Mouse (Mus musculus) forebrain, embryonic 14.5 days (tissue): ENCODE data around the gene Cyth3. TPM values are rescaled to one million over a fixed set of nuclear protein-coding genes. Genes with fewer than 3 reads are reported as not detected.

Source experiments
- ATAC-seq: fragments of 200-750 bp; cut with Nextera tagmentation; 2 replicates; pipeline ENCODE4 v1.8.0; 2017; ENCODE audit warnings: mild to moderate bottlenecking, moderate library complexity
- DNase-seq: peaks from one replicate; pipeline ENCODE4 v3.0.0-alpha.2; 2015; ENCODE audit warnings: low spot score
- H3K27ac ChIP-seq: fragments of 300-500 bp; sonication (generic); 2 replicates; pipeline ENCODE4 v1.5.1; 2014; ENCODE audit warnings: low read depth, mild to moderate bottlenecking, control low read depth, low read length, moderate library complexity
- H3K27me3 ChIP-seq: fragments of 300-500 bp; sonication (generic); replicated peaks from 2 replicates; pipeline ENCODE4 v1.6.1; 2014; ENCODE audit warnings: low read length, control low read depth, mixed read lengths; ENCODE audit not compliant: control insufficient read depth, insufficient read depth
- H3K36me3 ChIP-seq: fragments of 300-500 bp; sonication (generic); 2 replicates; pipeline ENCODE4 v1.6.1; 2014; ENCODE audit warnings: low read length, control low read depth; ENCODE audit not compliant: control insufficient read depth, insufficient read depth
- H3K4me1 ChIP-seq: fragments of 300-500 bp; sonication (generic); 2 replicates; pipeline ENCODE4 v1.6.1; 2014; ENCODE audit warnings: antibody characterized with exemption, low read length, control low read depth; ENCODE audit not compliant: control insufficient read depth, insufficient read depth
- H3K4me2 ChIP-seq: fragments of 300-500 bp; sonication (generic); 2 replicates; pipeline ENCODE4 v1.6.1; 2014; ENCODE audit warnings: mild to moderate bottlenecking, control low read depth, low read length
- H3K4me3 ChIP-seq: fragments of 300-500 bp; sonication (generic); 2 replicates; pipeline ENCODE4 v1.5.1; 2014; ENCODE audit warnings: low read depth, low read length, control low read depth
- H3K9ac ChIP-seq: fragments of 300-500 bp; sonication (generic); 2 replicates; pipeline ENCODE4 v1.6.1; 2014; ENCODE audit warnings: mild to moderate bottlenecking, low read length, control low read depth, moderate library complexity
- H3K9me3 ChIP-seq: fragments of 300-500 bp; sonication (generic); replicated peaks from 2 replicates; pipeline ENCODE4 v1.6.1; 2016; ENCODE audit warnings: low read length, control low read depth, mixed read lengths; ENCODE audit not compliant: control insufficient read depth
- WGBS: fragments of 180-500 bp; shearing (Covaris S2); extraction: QIAGEN DNeasy Blood & Tissue Kit; methylation state at CpG from one replicate; pipeline ENCODE4 v1.1.7; 2014; 5-methylcytosine and 5-hydroxymethylcytosine counted together
- polyA plus RNA-seq: library from polyadenylated mRNA; unstranded; fragments of >200 nt; fragmentation: Nextera tagmentation; extraction: Ambion mirVana; gene quantifications from 2 replicates; pipeline ENCODE4 v1.2.1, GENCODE M21; 2014

Gene Cyth3
- polyA plus RNA-seq, 1 experiment from 2014 or later, result 26.1 TPM

GRCm38 (mm10) chr5:143648058-143648457 is 25.8 kb downstream of the Cyth3 start:
- Histone ChIP-seq H3K9ac (no peak overlapping the region), H3K4me1 (peaks cover 3% of the 10 kb centered on the region; the same call in 1 of the 2 replicates), H3K4me2 (no peak overlapping the region), H3K27me3 (no peaks in the 10 kb centered on the region), H3K4me3 (no peak overlapping the region), H3K27ac (no peak overlapping the region), H3K36me3 (no peaks in the 10 kb centered on the region), H3K9me3 (no peaks in the 10 kb centered on the region)
- ATAC-seq (no peak), DNase-seq (no peak)
- 90% methylated on average over 2 of the region's 2 CpGs for WGBS

- Histone ChIP-seq H3K9me3 (no peaks in the 10 kb centered on the region), H3K27me3 (no peaks in the 10 kb centered on the region), H3K9ac (no peak overlapping the region), H3K4me2 (no peak overlapping the region), H3K4me1 (peaks cover 3% of the 10 kb centered on the region; the same call in 1 of the 2 replicates), H3K27ac (no peak overlapping the region), H3K36me3 (no peaks in the 10 kb centered on the region), H3K4me3 (no peak overlapping the region)
- DNase-seq (no peak), ATAC-seq (no peak)
- 93% methylated on average over 6 of the region's 6 CpGs for WGBS
These were observed 26.9 kb downstream of the Cyth3 start for GRCm38 (mm10) chr5:143649168-143649567.

GRCm38 (mm10) chr5:143651855-143652631 is 29.8 kb downstream of the Cyth3 start:
- no peaks in the 10 kb centered on the region for H3K36me3 ChIP-seq
- H3K4me2 ChIP-seq, result no peak overlapping the region
- H3K27me3 ChIP-seq, result no peaks in the 10 kb centered on the region
- DNase-seq (no peak), ATAC-seq (no peak)
- no peaks in the 10 kb centered on the region for H3K9me3 ChIP-seq
- H3K4me3 ChIP-seq, result no peak overlapping the region
- peaks cover 3% of the 10 kb centered on the region; the same call in 1 of the 2 replicates for H3K4me1 ChIP-seq
- no peak overlapping the region for H3K27ac ChIP-seq
- 82% methylated on average over 8 of the region's 8 CpGs for WGBS
- H3K9ac ChIP-seq, result no peak overlapping the region

GRCm38 (mm10) chr5:143653497-143653896 is 31.2 kb downstream of the Cyth3 start:
- no peaks in the 10 kb centered on the region for H3K36me3 ChIP-seq
- H3K4me3 ChIP-seq, result no peak overlapping the region
- H3K9me3 ChIP-seq, result no peaks in the 10 kb centered on the region
- no peak overlapping the region for H3K9ac ChIP-seq
- DNase-seq (no peak), ATAC-seq (no peak)
- no peak overlapping the region for H3K27ac ChIP-seq
- no peak overlapping the region for H3K4me2 ChIP-seq
- peaks cover 3% of the 10 kb centered on the region; the same call in 1 of the 2 replicates for H3K4me1 ChIP-seq
- H3K27me3 ChIP-seq, result no peaks in the 10 kb centered on the region
- 96% methylated on average over 5 of the region's 5 CpGs for WGBS

GRCm38 (mm10) chr5:143654670-143655510 is 32.6 kb downstream of the Cyth3 start:
- ATAC-seq, result no peak
- Histone ChIP-seq H3K4me1 (peaks cover 3% of the 10 kb centered on the region; the same call in 1 of the 2 replicates), H3K27me3 (no peaks in the 10 kb centered on the region), H3K9ac (no peak overlapping the region), H3K9me3 (no peaks in the 10 kb centered on the region), H3K27ac (no peak overlapping the region), H3K4me3 (no peak overlapping the region), H3K36me3 (no peaks in the 10 kb centered on the region), H3K4me2 (no peak overlapping the region)
- 25% methylated on average over 7 of the region's 7 CpGs for WGBS
- DNase-seq, result no peak

GRCm38 (mm10) chr5:143655511-143655943 is 33.3 kb downstream of the Cyth3 start:
- DNase-seq, result no peak
- ATAC-seq, result no peak
- Histone ChIP-seq H3K4me2 (no peak overlapping the region), H3K9ac (no peak overlapping the region), H3K36me3 (no peaks in the 10 kb centered on the region), H3K4me3 (no peak overlapping the region), H3K27ac (no peak overlapping the region), H3K9me3 (no peaks in the 10 kb centered on the region), H3K27me3 (no peaks in the 10 kb centered on the region), H3K4me1 (peaks cover 3% of the 10 kb centered on the region; the same call in 1 of the 2 replicates)
- 63% methylated on average over 4 of the region's 4 CpGs for WGBS

GRCm38 (mm10) chr5:143656708-143657245 is 34.5 kb downstream of the Cyth3 start:
- no peaks in the 10 kb centered on the region for H3K27me3 ChIP-seq
- H3K36me3 ChIP-seq, result no peaks in the 10 kb centered on the region
- H3K9ac ChIP-seq, result no peak overlapping the region
- no peaks in the 10 kb centered on the region for H3K9me3 ChIP-seq
- no peak overlapping the region for H3K4me3 ChIP-seq
- 84% methylated on average over 2 of the region's 2 CpGs for WGBS
- H3K4me2 ChIP-seq, result no peak overlapping the region
- DNase-seq, result no peak
- ATAC-seq, result no peak
- H3K27ac ChIP-seq, result no peak overlapping the region
- H3K4me1 ChIP-seq, result peaks cover 3% of the 10 kb centered on the region; the same call in 1 of the 2 replicates

- 91% methylated on average over 8 of the region's 8 CpGs for WGBS
- Histone ChIP-seq H3K4me1 (no peaks in the 10 kb centered on the region), H3K27me3 (no peaks in the 10 kb centered on the region), H3K4me3 (no peak overlapping the region), H3K4me2 (no peak overlapping the region), H3K9me3 (no peaks in the 10 kb centered on the region), H3K27ac (no peak overlapping the region), H3K9ac (no peak overlapping the region), H3K36me3 (no peaks in the 10 kb centered on the region)
- DNase-seq (no peak), ATAC-seq (no peak)
These were observed 36.8 kb downstream of the Cyth3 start for GRCm38 (mm10) chr5:143659021-143659523.
